Mouse (Mus musculus) CH12.LX (cell line): Measurements from ENCODE around the gene Kat2b.

Source experiments
- CHD2 ChIP-seq: IDR thresholded peaks from 2 replicates; pipeline ENCODE4 v1.6.1; 2011; ENCODE audit warnings: low read length, improper control_type of control experiment
- CTCF ChIP-seq, 2 experiments: IDR thresholded peaks in 1 of 2; conservative IDR thresholded peaks in 1 of 2; 2 replicates each; pipeline ENCODE4 v1.5.1; 2011 to 2012; ENCODE audit warnings: low read depth in 2 of 2, low read length in 2 of 2, improper control_type of control experiment in 1 of 2, inconsistent platforms in 1 of 2, mild to moderate bottlenecking in 1 of 2, moderate library complexity in 1 of 2
- HCFC1 ChIP-seq: IDR thresholded peaks from 2 replicates; pipeline ENCODE4 v1.6.1; 2012; ENCODE audit warnings: low read depth, mild to moderate bottlenecking, inconsistent platforms, low read length, improper control_type of control experiment
- JUN ChIP-seq: IDR thresholded peaks from 2 replicates; pipeline ENCODE4 v1.6.1; 2011; ENCODE audit warnings: low read depth, mild to moderate bottlenecking, low read length, improper control_type of control experiment, moderate library complexity; ENCODE audit not compliant: insufficient read depth
- MAX ChIP-seq: IDR thresholded peaks from 2 replicates; pipeline ENCODE4 v1.6.1; 2011; ENCODE audit warnings: low read length, improper control_type of control experiment
- MXI1 ChIP-seq: IDR thresholded peaks from 2 replicates; pipeline ENCODE4 v1.6.1; 2011; ENCODE audit warnings: mild to moderate bottlenecking, low read depth, low read length, improper control_type of control experiment
- NRF1 ChIP-seq: IDR thresholded peaks from 2 replicates; pipeline ENCODE4 v1.6.1; 2014; ENCODE audit warnings: low read depth, mild to moderate bottlenecking, inconsistent platforms, low read length, improper control_type of control experiment, moderate library complexity
- POLR2A ChIP-seq: IDR thresholded peaks from 2 replicates; pipeline ENCODE4 v1.6.1; 2011; ENCODE audit warnings: low read depth, mild to moderate bottlenecking, improper control_type of control experiment, low read length
- TBP ChIP-seq: conservative IDR thresholded peaks from 2 replicates; pipeline ENCODE4 v1.6.1; 2011; ENCODE audit warnings: low read depth, low read length, improper control_type of control experiment
- ZNF384 ChIP-seq: IDR thresholded peaks from 2 replicates; pipeline ENCODE4 v1.6.1; 2012; ENCODE audit warnings: low read depth, low read length, improper control_type of control experiment, inconsistent platforms

- TF ChIP-seq CHD2 (no peak), POLR2A (no peak), TBP (0 out of 2 replicates have a peak, but pooled peaks have one; percentile 13), HCFC1 (no peak), JUN (no peak), MXI1 (no peak), CTCF (conservative IDR thresholded peaks at IDR 0.05 in 1 of 2, IDR thresholded peaks at IDR 0.05 in 1 of 2; ENCODE audit: low read depth in 2 of 2, low read length in 2 of 2) (no peak), ZNF384 (no peak), MAX (no peak), NRF1 (no peak)
These were observed 15.4 kb downstream of the Kat2b start for GRCm38 (mm10) chr17:53582026-53582585.
